Mouse (Mus musculus) kidney, postnatal 14 days (tissue): ENCODE data around the gene Olfr1189.
"Not testable (repeated sequence)": the region's sequence is repeated elsewhere in the genome, so short reads cannot be mapped to it uniquely, and the experiment has no call there.

Experiments used
- DNase-seq: peaks from one replicate; pipeline ENCODE4 v3.0.0; 2022; ENCODE audit warnings: mixed read lengths

Gene Olfr1189

GRCm38 (mm10) chr2:88586154-88586553 is at the start of gene Olfr1189:
Olfr1189 (plus strand) TSS chr2:88586454.
- no peak for DNase-seq

DNA sequence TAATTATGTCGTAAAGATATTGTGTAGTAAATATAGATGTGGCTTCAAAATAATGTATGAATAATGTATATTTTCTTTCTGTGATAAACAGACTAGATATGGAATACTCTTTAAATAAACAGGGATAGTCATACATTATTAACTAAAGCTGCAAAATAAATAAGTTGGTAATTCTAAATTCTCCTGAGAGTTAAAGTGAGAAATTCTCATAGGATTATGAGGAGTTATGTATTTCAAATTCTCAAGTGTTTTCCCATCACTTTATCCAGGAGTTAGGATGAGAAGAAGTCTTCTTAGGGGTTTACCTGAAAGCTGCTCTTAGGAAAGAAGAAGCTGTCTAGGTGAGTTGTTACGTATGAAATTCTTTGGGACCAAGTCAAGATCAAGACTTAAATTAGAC is 29.6 kb upstream of the Olfr1189 start, which contains the start of gene Olfr1188:
Gene Olfr1188, plus strand, starts transcription at position 301 of the 400 bp plus-strand sequence.
- DNase-seq: no peak

GRCm38 (mm10) chr2:88572696-88573095 is 13.6 kb upstream of the Olfr1189 start:
- not testable (repeated sequence) for DNase-seq

DNA sequence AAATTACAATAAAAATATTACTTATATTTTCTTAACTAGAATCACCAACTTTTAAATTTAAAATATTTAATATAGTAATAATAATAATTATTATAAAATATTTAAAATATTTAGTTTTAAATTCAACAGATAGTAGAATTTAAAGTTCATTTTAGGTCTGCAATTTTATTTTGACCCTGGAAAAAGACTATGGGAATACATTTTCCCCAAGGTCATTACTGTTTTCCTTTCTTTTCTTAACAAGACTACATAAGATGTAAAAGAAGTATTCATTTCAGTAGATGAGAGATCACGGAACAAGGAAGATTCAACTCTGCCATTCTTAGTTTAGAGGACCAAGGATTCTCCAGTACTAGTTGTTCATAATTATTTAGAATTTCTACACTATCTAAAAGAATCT is 54.0 kb downstream of the Olfr1189 start, which contains the start of gene Olfr1191-ps1:
Gene Olfr1191-ps1, plus strand, starts transcription at position 301 of the 400 bp plus-strand sequence.
- DNase-seq: not testable (repeated sequence)
